Mouse (Mus musculus) WW6 (cell line): ENCODE data around the gene Slc39a12.

Source experiments
- DNase-seq: peaks from one replicate; pipeline ENCODE4 v3.0.0-alpha.2; 2013; ENCODE audit warnings: low read depth, low spot score

The Slc39a12 gene

GRCm38 (mm10) chr2:14388162-14388561 is at the start of gene Slc39a12:
TSS of gene Slc39a12 (plus strand) at chr2:14388316.
- no peak for DNase-seq

GRCm38 (mm10) chr2:14341652-14342308 is 46.3 kb upstream of the Slc39a12 start:
- no peak for DNase-seq

GRCm38 (mm10) chr2:14342309-14342839 is 45.7 kb upstream of the Slc39a12 start:
- DNase-seq, result no peak

GRCm38 (mm10) chr2:14388856-14389255 is 740 bp downstream of the Slc39a12 start:
- DNase-seq, result no peak

- no peak for DNase-seq
Observed at GRCm38 (mm10) chr2:14390900-14391299, 2.8 kb downstream of the Slc39a12 start.

- no peak for DNase-seq
Observed at GRCm38 (mm10) chr2:14403000-14403399, 14.9 kb downstream of the Slc39a12 start.

GRCm38 (mm10) chr2:14428987-14429386 is 40.9 kb downstream of the Slc39a12 start:
- no peak for DNase-seq

GRCm38 (mm10) chr2:14447322-14447721 is 59.2 kb downstream of the Slc39a12 start:
- no peak for DNase-seq

GRCm38 (mm10) chr2:14450866-14451265 is 62.8 kb downstream of the Slc39a12 start:
- no peak for DNase-seq

GRCm38 (mm10) chr2:14454946-14455631 is 67.0 kb downstream of the Slc39a12 start:
- DNase-seq, result no peak

GRCm38 (mm10) chr2:14464438-14464837 is 76.3 kb downstream of the Slc39a12 start:
- DNase-seq, result no peak

GRCm38 (mm10) chr2:14494132-14494531 is 106.0 kb downstream of the Slc39a12 start:
- DNase-seq, result no peak

GRCm38 (mm10) chr2:14496150-14496549 is 108.0 kb downstream of the Slc39a12 start:
- no peak for DNase-seq

- DNase-seq, result no peak
Observed at GRCm38 (mm10) chr2:14502482-14502881, 114.4 kb downstream of the Slc39a12 start.

GRCm38 (mm10) chr2:14518237-14518636 is 130.1 kb downstream of the Slc39a12 start:
- peak; percentile 18 for DNase-seq

- no peak for DNase-seq
Observed at GRCm38 (mm10) chr2:14534325-14535077, 146.4 kb downstream of the Slc39a12 start.

- DNase-seq, result no peak
Observed at GRCm38 (mm10) chr2:14535246-14535671, 147.1 kb downstream of the Slc39a12 start.

GRCm38 (mm10) chr2:14537781-14538180 is 149.7 kb downstream of the Slc39a12 start:
- no peak for DNase-seq

GRCm38 (mm10) chr2:14543355-14543754 is 155.2 kb downstream of the Slc39a12 start:
- no peak for DNase-seq

GRCm38 (mm10) chr2:14543773-14544172 is 155.7 kb downstream of the Slc39a12 start:
- DNase-seq, result no peak
